Mouse (Mus musculus): ENCODE data around the gene Hcn2. TPM values are rescaled to one million over a fixed set of nuclear protein-coding genes. Genes with fewer than 3 reads are reported as not detected.

Gene Hcn2
- polyA plus RNA-seq, 1 experiment from 2014 or later: 0.02 TPM

DNA sequence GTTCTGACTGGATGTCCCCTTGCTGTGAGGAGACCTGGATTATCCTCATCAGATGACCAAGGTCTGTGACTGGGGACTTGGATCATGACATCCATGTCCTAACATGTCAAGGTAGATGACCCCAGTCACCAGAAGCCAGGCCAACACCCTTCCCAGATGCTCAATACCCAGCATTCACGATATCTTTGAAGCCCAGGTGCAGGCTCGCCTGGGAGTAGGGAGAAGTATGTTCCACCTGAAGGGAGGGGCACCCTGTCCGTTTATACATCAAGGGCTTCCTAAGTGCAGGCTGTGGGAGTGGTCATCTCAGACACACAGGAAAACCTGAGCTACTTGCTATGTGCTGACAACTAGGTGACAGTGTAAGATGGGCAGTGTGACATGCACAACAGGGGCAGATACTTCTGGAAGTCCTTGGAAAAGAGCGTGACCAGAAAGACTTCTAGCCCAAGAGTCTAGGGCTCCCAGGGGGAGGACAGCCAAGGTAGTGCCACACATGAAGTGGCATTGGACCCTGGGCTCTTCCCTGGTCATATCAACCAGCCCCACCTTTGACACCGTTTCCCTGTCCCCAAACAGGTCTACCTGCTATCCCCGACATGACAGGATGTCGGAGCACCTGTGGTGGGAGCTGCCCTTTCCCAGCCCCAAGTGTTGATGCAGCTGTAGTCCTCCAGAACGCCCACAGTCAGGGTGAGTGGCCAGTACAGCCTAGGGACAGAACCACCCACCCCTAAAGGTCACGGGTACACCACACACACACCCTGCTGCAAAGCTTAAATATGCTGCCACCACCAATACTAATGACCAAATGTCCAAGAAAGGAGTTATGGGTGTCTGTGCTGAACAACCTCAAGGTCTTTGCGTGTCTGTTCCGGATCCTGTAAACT lies 35.6 kb upstream of the Hcn2 start:
- Histone ChIP-seq H3K9ac (peak overlapping the region; percentile 84), H3K4me3 (replicated peaks) (peak overlapping the region; percentile 72), H3K4me1 (replicated peaks) (peaks cover 45% of the 10 kb centered on the region), H3K36me3 (replicated peaks) (peaks cover 24% of the 10 kb centered on the region), H3K27me3 (no peaks in the 10 kb centered on the region; the same call in 1 of the 2 replicates), H3K27ac (replicated peaks) (peak overlapping the region; percentile 99), H3K9me3 (replicated peaks) (no peaks in the 10 kb centered on the region), H3K4me2 (peak overlapping the region; percentile 89)
- ATAC-seq (ENCODE audit: insufficient read depth): peak; percentile 2; the same call in 1 of the 2 replicates
- 28% methylated on average over 11 of the region's 11 CpGs for WGBS (ENCODE audit: insufficient replicate concordance)

DNA sequence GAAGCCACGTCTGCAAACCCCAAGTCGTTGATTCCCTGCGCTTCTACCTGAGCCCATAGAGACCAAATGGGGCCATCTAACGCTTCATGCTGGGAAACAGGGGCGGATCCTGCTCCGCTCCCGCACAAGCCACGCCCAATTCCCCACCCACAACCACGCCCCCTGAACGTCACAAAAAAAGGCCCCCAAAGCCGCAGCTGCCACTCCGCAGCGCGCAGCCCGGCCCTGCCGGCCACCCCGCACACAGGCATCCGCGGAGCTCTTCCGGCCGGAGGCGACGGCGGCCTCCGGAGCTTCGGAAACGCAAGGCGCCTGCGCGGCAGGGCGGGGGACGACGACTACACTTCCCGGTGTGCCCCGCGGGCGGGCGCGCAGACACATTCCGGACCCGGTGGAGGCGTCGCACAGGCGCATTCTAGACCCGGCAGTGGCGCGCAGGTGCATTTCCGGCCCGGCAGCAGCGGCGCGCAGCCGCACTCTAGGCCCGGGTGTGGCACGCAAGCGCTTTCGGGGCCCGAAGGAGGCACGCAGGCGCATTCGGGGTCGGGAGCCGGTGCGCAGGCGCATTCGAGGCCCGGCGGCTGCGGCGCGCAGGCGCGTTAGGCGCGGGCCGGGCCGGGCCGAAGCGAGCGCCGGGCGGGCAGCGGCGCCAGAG lies 34.7 kb upstream of the Hcn2 start, which contains the start of gene Cdc34:
Gene Cdc34 (plus strand): TSS at position 605 of the 655 bp plus-strand sequence.
- H3K36me3 ChIP-seq (replicated peaks): peaks cover 33% of the 10 kb centered on the region
- H3K4me2 ChIP-seq: peak within 1 kb of the TSS; percentile 89
- H3K27ac ChIP-seq (replicated peaks): peak within 1 kb of the TSS; percentile 99
- ATAC-seq (ENCODE audit: insufficient read depth): peak; percentile 92
- whole genome bisulfite sequencing (ENCODE audit: insufficient replicate concordance): under 1% methylated on average over 79 of the region's 84 CpGs
- H3K4me1 ChIP-seq (replicated peaks): peaks cover 45% of the 10 kb centered on the region
- no peaks in the 10 kb centered on the region for H3K9me3 ChIP-seq (replicated peaks)
- H3K4me3 ChIP-seq (replicated peaks): peak within 1 kb of the TSS; percentile 72
- H3K27me3 ChIP-seq: no peaks in the 10 kb centered on the region; the same call in 1 of the 2 replicates
- H3K9ac ChIP-seq: peak within 1 kb of the TSS; percentile 84

DNA sequence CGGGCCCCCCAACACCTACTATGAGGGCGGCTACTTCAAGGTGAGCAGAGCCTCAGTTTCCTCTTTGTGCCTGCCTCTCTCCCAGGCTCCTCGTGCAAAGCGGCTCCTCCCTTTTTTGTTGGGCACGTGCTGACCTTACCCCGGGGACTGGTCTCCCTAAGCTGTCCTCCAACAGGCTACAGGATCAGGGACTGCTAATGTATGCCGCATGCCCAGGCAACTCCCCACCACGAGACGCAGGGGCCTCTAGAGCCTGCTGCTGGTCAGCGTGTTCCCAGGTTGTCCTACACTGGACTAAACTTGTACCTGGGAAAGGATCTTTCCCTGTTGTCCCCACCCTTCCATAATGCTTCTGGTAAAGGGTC lies 33.9 kb upstream of the Hcn2 start:
- H3K4me3 ChIP-seq (replicated peaks): peak overlapping the region; percentile 72
- peak overlapping the region; percentile 89 for H3K4me2 ChIP-seq
- 0% methylated on average over 10 of the region's 10 CpGs for whole genome bisulfite sequencing (ENCODE audit: insufficient replicate concordance)
- peak overlapping the region; percentile 84 for H3K9ac ChIP-seq
- H3K36me3 ChIP-seq (replicated peaks): peaks cover 41% of the 10 kb centered on the region
- peaks cover 45% of the 10 kb centered on the region for H3K4me1 ChIP-seq (replicated peaks)
- H3K27ac ChIP-seq (replicated peaks): peak overlapping the region; percentile 99
- ATAC-seq (ENCODE audit: insufficient read depth): no peak
- H3K27me3 ChIP-seq: no peaks in the 10 kb centered on the region; the same call in 1 of the 2 replicates
- no peaks in the 10 kb centered on the region for H3K9me3 ChIP-seq (replicated peaks)

DNA sequence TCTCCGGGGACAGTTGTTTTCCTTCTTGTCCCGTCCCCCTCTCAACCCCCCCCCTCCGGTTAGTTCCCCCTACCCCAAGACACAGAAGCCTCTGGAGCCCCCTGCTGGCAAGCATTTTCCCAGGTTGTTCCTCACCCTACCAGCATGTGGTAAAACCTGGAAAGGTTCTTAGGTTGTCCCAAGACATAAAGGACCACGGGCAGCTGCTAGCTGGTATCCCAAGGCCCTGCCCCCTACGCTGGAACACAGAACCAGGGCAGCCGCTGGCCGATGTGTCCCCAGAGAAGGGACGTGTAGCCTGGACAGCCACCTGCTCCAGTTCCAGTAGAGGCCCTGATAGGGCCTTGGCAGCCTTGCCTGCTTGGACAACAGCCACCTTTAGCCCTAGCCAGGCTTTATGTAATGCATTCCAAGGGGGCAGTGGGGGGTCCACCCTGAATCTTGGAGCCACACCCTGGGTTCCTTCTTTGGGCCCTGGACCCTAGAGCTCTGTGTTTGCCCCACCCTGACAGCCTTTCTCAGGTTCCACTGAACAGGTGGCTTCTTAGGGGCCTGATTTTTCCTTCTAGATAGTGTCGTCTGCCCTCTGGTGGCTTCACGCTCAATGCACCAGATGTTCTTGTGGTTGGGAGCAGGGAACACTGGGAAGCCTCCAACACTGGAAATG lies 33.4 kb upstream of the Hcn2 start:
- Histone ChIP-seq H3K27me3 (no peaks in the 10 kb centered on the region; the same call in 1 of the 2 replicates), H3K9ac (peak overlapping the region; percentile 84), H3K4me1 (replicated peaks) (peaks cover 45% of the 10 kb centered on the region), H3K27ac (replicated peaks) (peak overlapping the region; percentile 99), H3K4me2 (peak overlapping the region; percentile 89), H3K4me3 (replicated peaks) (peak overlapping the region; percentile 72), H3K9me3 (replicated peaks) (no peaks in the 10 kb centered on the region), H3K36me3 (replicated peaks) (peaks cover 46% of the 10 kb centered on the region)
- ATAC-seq (ENCODE audit: insufficient read depth): no peak
- under 1% methylated on average over 10 of the region's 10 CpGs for WGBS (ENCODE audit: insufficient replicate concordance)

DNA sequence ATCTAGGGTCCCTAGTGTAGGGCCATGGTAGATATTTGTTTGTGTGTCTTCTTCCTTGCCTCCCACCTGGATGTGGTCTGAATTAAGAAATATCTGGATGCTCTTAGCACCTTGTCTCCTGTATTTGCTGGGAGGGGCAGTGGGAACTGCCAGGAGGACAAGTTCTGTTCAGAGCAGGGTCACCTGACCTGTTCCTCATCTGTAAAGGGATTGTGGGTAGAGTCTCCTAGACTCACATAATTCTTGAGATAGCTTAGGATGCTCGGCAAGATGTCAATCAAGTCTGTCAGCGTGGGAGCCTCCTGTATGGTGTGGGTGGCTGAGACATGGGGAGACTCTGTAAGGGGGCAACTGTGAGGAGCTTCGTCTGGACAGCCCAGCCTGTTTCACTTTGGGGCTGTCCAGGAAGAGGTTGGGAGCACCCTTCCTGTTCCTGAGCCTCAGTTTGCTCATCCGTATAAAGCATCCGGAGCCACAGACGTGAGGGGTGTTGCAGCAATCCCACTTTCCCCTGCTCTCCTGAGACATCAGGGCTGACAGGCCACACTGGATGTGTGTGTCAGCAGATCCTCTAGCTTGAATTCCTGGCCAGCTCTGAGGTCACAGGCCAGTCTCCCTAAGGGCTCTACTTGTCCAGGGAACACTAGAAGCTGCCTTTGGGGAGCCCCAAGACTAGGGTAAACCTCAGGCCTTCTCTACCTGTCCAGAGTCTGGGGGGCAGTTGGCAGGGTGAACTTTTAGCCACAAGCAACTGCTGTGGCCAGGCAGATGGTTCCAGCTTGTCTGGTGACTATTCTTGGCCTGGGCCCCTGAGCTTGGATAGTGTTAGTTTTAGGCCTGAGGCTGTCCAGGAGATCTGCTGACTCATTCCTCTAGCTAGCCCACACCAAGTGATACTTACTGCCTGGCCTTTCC lies 32.5 kb upstream of the Hcn2 start:
- peak overlapping the region; percentile 72 for H3K4me3 ChIP-seq (replicated peaks)
- H3K36me3 ChIP-seq (replicated peaks): peaks cover 55% of the 10 kb centered on the region
- H3K27ac ChIP-seq (replicated peaks): peak overlapping the region; percentile 99
- H3K9ac ChIP-seq: peak overlapping the region; percentile 84
- H3K4me1 ChIP-seq (replicated peaks): peaks cover 45% of the 10 kb centered on the region
- no peak for ATAC-seq (ENCODE audit: insufficient read depth)
- H3K27me3 ChIP-seq: no peaks in the 10 kb centered on the region; the same call in 1 of the 2 replicates
- H3K9me3 ChIP-seq (replicated peaks): no peaks in the 10 kb centered on the region
- 73% methylated on average over 6 of the region's 6 CpGs for WGBS (ENCODE audit: insufficient replicate concordance)
- H3K4me2 ChIP-seq: peak overlapping the region; percentile 89

DNA sequence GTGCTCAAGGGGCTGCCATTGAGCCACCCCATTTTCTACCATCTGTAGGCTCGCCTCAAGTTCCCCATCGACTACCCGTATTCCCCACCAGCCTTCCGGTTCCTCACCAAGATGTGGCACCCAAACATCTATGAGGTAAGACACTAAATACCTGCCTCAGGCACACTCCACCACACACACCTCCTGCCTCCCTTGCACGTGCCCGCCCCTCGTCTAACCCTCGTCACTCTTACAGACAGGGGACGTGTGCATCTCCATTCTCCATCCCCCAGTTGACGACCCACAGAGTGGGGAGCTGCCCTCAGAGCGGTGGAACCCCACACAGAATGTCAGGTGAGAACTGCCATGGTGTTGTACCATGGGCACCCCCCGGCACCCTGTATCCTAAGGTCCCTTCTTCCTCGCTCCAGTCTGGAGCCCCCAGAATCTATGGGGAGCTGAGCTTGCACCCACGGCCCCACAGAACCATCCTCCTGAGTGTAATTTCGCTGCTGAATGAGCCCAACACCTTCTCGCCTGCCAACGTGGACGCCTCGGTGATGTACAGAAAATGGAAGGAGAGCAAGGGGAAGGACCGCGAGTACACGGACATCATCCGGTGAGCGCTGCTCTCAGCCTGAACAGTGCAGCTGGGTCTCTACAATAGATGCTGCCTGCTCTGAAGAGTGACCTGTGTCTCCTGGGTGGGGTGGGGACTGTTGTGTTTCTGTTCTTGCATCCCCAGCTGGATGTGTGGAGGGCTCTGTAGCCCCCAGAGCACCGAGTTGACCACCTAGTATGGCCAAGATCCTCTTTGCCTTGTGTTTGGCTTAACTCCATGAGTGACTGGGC lies 31.4 kb upstream of the Hcn2 start:
- Histone ChIP-seq H3K4me3 (replicated peaks) (peak overlapping the region; percentile 72; the same call in 1 of the 2 replicates), H3K4me1 (replicated peaks) (peaks cover 41% of the 10 kb centered on the region), H3K27me3 (no peaks in the 10 kb centered on the region), H3K4me2 (peak overlapping the region; percentile 89; the same call in 1 of the 2 replicates), H3K9me3 (replicated peaks) (no peaks in the 10 kb centered on the region), H3K27ac (replicated peaks) (0 out of 2 replicates have a peak overlapping the region, but pooled peaks have one; percentile 99), H3K36me3 (replicated peaks) (peaks cover 64% of the 10 kb centered on the region), H3K9ac (no peak overlapping the region)
- 88% methylated on average over 25 of the region's 25 CpGs for WGBS (ENCODE audit: insufficient replicate concordance)
- ATAC-seq (ENCODE audit: insufficient read depth): no peak

DNA sequence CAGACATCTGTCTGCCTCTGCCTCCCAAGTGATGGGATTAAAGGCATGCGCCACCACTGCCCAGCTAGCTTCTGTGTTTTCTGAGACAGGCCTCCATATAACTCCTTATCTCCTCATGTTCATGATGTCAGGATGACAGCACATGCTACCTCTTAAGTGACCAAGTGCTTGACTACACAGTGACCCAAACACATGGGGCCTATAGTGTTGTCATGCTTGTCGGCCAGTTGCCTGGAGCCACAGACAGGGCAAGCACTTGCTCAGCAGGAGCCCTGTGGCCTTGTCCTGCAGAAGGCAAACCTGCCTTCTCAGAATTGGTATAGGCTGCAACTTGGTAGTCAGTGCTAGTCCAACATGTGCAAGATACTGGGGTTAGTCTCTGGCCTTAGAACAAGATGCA lies 30.2 kb upstream of the Hcn2 start:
- peaks cover 29% of the 10 kb centered on the region for H3K4me1 ChIP-seq (replicated peaks)
- no peak overlapping the region for H3K4me3 ChIP-seq (replicated peaks)
- no peak overlapping the region for H3K4me2 ChIP-seq
- no peaks in the 10 kb centered on the region for H3K9me3 ChIP-seq (replicated peaks)
- H3K27me3 ChIP-seq: no peaks in the 10 kb centered on the region
- no peak for ATAC-seq (ENCODE audit: insufficient read depth)
- no peak overlapping the region for H3K9ac ChIP-seq
- no peak overlapping the region for H3K27ac ChIP-seq (replicated peaks)
- peaks cover 64% of the 10 kb centered on the region for H3K36me3 ChIP-seq (replicated peaks)
- 83% methylated on average over 2 of the region's 2 CpGs for WGBS (ENCODE audit: insufficient replicate concordance)

DNA sequence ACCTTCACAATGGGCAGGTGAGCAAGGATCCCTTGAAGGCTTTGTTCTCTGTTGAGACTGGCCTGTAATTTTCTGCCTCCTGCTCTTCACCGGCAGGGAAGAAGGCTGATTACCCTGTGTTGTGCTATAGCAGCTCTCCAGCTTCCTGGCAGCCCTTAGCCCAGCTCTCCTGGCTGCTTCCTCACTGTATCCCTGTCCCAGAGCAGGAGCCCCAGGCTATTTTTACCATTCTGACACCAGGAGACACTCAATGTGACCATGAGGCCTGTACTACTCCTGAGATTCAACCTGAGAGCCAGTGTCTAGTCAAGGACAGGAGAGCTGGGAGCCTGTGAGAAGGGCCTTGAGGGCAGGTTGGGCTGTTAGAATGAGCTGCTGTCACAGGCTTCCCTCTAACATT lies 29.7 kb upstream of the Hcn2 start:
- no peak overlapping the region for H3K9ac ChIP-seq
- H3K4me1 ChIP-seq (replicated peaks): peaks cover 26% of the 10 kb centered on the region
- peaks cover 64% of the 10 kb centered on the region for H3K36me3 ChIP-seq (replicated peaks)
- H3K9me3 ChIP-seq (replicated peaks): no peaks in the 10 kb centered on the region
- ATAC-seq (ENCODE audit: insufficient read depth): no peak
- WGBS (ENCODE audit: insufficient replicate concordance): 88% methylated on average over 1 of the region's 1 CpGs
- no peak overlapping the region for H3K4me2 ChIP-seq
- H3K27me3 ChIP-seq: no peaks in the 10 kb centered on the region
- H3K27ac ChIP-seq (replicated peaks): no peak overlapping the region
- no peak overlapping the region for H3K4me3 ChIP-seq (replicated peaks)

DNA sequence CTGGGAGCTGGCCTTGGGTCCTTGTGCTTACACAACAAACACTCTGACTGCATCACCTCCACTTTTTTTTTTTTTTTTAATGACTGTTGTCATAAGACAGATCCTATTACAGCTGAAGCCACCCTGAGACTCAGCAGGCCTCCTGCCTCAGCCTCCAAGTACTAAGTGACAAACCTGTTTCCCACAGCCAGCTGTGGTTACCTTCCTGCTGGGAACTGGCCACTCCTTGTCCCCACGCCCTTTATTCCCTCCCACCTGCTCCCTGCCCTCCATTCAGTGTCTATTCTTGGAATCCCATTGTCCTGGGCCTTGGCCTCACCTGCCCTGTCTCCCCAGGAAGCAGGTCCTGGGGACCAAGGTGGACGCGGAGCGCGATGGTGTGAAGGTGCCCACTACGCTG lies 28.9 kb upstream of the Hcn2 start:
- Histone ChIP-seq H3K27me3 (no peaks in the 10 kb centered on the region), H3K36me3 (replicated peaks) (peaks cover 64% of the 10 kb centered on the region), H3K9ac (no peak overlapping the region), H3K4me3 (replicated peaks) (no peak overlapping the region), H3K9me3 (replicated peaks) (no peaks in the 10 kb centered on the region), H3K4me2 (no peak overlapping the region), H3K27ac (replicated peaks) (no peak overlapping the region), H3K4me1 (replicated peaks) (peaks cover 26% of the 10 kb centered on the region)
- 90% methylated on average over 6 of the region's 6 CpGs for WGBS (ENCODE audit: insufficient replicate concordance)
- ATAC-seq (ENCODE audit: insufficient read depth): no peak
